Mouse (Mus musculus) cerebral cortex, adult 2 months (tissue): Measurements from ENCODE around the gene Wipf3.

Source experiments
- whole genome bisulfite sequencing: fragments of 180-500 bp; shearing (Covaris S2); methylation state at CpG from one replicate; pipeline ENCODE4 v1.1.7; 2018; 5-methylcytosine and 5-hydroxymethylcytosine counted together

The Wipf3 gene

DNA sequence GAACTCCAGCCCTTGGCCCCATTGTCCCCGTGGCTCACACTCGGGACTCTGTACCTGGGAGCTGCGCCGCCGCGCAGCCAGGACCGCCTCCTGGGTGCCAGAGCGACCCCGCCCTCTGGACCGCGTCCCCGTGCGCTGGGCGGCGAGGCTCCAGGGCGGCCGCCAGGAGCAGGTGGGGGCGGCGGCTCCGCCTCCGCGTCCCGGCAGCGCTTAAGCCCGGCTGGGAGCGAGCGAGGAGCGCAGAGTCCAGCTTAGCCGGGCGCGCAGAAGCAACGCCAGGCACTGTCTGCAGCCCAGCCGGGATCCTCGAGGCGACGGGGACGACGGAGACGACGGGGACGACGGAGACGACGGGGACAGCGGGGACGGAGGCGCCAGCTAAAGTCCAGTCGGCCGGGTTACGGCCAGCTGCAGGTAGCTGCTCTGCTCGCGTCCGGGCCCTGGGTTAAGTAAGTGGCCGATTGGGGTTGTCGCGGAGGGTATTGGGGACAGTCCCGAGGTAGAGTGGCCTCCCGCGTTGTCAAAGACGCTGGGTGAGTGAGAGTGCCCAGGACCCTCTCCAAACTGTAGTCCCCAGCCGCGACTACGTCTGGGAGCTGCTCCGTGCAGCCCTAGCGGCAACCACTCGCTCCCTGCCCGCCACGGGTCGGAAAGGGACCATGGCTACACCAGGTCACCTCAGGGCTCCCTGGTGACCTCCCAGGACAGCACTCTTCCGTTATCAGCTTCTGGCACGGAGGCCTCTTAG is at the start of gene Wipf3:
Gene Wipf3, plus strand, starts transcription at position 157 of the 748 bp plus-strand sequence.
- under 1% methylated on average over 69 of the region's 71 CpGs for WGBS

DNA sequence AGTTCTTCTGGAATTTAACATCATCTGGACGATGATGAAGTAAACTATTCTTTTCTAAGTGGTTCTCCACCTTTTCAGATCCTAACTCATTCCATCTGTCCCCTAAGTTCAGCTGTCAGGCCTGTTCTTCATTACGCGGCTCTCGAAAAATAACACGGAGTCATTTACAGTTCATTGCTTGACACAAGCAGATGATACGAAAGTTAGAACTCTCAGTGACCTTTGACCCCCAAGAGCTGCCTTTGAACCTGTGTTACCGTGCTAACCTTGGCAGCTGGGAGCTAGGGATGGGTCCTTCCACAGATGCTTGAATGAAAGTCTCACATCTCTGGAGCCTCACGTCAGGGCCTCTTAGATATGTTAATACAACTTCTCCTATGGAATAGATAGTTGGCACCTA is 46.8 kb upstream of the Wipf3 start:
- 88% methylated on average over 8 of the region's 8 CpGs for WGBS

DNA sequence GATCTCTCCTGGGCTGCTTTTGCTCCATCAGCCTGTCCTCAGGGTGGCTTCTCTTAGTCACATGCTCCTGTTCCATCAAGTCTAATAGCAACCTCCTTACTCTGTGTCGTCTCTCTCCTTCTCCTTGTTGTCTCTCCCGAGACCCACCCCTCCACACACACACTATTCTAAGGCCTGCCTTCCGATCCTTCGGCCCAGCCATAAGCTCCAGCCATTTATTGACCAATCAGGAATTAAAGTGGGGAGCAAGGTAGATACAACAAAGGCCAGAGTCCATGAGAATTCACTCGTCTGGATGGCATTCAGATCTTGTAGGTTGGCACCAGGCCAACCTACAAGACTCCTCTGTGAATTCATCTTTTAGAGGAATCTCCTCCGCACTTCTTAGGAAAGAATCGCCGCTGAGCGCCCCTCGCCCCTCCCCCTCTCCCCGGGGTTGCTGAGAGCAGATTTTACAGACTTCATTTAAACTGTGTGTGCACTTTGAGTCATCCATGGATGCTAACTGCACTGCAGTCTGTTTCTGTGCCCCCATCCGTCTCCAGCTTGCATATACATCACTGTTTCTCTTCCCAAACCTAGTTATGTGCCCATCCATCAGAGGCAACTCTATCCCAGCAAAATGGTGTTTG is 45.4 kb upstream of the Wipf3 start:
- 50% methylated on average over 12 of the region's 12 CpGs for WGBS

DNA sequence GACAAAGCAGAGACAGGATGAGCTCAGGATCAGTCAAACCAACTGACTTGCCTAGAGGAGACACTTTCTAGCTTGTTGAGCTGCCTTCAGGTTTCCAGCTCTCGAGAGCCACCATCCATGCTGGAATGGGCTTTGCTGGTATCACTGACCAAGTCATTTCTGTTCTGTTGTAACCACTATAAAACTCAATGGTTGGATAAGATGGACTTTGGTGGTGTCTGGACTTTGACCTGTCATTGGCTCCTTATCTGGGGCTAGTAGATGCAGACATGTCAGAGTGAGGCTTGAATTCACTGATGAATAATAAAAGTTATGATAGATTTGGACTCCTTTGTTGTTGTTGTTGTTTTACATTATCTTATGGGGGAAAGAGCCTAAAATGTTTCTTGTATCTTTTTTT is 44.6 kb upstream of the Wipf3 start:
- 100% methylated on average over 1 of the region's 1 CpGs for WGBS

- 47% methylated on average over 4 of the region's 4 CpGs for WGBS
These were observed 43.0 kb upstream of the Wipf3 start for GRCm38 (mm10) chr6:54386429-54386828.

DNA sequence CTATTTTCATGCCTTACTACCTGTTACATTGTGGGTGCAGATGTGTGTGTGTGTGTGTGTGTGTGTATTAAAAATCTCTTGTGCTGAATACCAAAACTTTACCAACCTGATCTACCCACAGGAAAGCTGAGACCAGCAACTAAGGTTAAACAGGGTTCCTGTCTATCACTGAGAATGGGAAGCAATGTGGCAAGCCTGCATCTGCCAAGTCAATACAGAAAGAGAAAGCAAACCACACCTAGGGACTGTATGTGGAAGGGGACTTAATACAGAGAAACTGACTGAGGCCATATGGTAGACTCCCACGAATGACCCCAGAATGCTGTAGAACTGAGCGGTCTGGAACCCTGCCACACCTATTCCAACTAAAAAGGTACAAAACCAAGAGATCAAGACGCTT is 42.4 kb upstream of the Wipf3 start:
- 80% methylated on average over 3 of the region's 3 CpGs for WGBS

DNA sequence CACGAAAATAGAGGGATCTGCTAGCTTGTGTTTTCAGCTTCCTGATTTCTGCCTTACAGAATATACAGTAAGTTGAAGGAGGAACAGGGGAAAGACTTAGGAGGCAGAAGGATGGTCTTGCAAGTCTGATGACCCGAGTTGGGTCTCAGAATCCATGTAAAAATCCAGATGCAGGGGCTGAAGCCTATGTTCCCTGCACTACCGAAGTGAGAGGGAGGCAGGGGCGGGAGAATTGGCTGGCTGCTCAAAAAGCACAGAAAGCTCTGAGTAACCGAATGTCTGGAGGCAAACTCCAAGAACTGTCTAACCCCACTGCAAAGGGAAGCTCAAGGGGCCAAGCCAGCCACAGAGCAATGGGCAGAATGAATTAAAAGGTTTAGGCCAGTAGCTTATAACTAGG is 41.7 kb upstream of the Wipf3 start:
- WGBS: 27% methylated on average over 5 of the region's 5 CpGs

- 79% methylated on average over 7 of the region's 7 CpGs for WGBS
These were observed 40.6 kb upstream of the Wipf3 start for GRCm38 (mm10) chr6:54388690-54389275.

- WGBS: 2% methylated on average over 3 of the region's 3 CpGs
These were observed 37.6 kb upstream of the Wipf3 start for GRCm38 (mm10) chr6:54391765-54392164.

DNA sequence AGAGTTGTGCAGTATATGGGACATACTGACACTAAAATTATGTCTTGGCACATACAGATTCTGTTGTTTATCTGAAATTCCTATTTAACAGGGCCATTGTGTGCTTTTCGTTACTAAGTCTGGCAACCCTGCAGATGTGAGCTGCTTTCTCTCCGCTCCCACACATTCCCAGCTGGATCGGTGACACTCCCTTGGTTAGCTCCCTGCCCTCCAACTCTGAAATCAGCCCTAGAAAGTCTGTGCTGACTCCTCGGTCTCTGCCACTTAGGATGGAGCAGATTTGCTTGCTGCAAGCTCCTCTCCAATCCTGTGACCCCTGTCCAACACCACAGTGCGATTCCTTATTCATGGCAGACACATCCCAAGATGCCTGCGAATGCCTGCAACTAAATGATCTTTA is 35.5 kb upstream of the Wipf3 start:
- 68% methylated on average over 6 of the region's 6 CpGs for WGBS

GRCm38 (mm10) chr6:54399194-54399923 is 30.0 kb upstream of the Wipf3 start:
- 31% methylated on average over 11 of the region's 11 CpGs for WGBS

GRCm38 (mm10) chr6:54401503-54401902 is 27.9 kb upstream of the Wipf3 start:
- 62% methylated on average over 2 of the region's 2 CpGs for WGBS

DNA sequence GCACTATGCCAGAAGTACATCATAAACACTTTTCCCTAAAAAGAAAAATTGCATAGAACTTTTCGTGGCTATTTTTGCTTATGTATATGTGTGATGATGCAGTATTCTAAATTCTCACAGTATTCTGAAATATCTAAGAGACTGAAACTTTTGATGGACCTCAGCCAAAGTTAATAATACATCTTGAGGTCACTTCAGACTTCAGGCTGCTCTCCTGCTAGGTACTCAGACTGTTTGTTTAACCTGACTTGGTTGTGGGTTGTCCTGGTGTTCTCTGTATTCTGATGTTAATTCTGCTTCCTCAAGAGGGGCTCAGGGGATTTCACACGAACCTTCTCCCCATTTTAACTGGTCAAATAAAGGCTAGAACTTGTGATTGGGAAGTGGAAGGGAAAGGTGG is 24.5 kb upstream of the Wipf3 start:
- WGBS: 42% methylated on average over 2 of the region's 2 CpGs

DNA sequence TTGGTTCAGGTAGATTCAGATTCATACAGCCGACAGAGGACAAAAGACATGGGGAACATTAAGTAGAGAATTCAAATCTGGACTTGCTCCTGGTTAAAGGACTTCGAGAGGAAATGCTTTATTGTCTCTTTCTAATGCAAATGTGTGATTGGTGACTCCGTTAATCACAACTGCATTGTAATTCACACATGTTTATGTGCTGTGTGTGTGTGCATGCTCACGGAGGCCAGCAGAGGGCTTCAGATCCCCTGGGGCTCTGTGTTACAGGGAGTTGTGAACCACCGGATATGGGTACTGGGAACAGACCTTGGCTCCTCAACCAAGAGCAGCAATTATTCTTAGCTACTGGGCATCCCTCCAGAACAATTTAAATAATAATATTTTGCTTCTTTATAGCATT is 23.3 kb upstream of the Wipf3 start:
- 88% methylated on average over 5 of the region's 5 CpGs for WGBS

DNA sequence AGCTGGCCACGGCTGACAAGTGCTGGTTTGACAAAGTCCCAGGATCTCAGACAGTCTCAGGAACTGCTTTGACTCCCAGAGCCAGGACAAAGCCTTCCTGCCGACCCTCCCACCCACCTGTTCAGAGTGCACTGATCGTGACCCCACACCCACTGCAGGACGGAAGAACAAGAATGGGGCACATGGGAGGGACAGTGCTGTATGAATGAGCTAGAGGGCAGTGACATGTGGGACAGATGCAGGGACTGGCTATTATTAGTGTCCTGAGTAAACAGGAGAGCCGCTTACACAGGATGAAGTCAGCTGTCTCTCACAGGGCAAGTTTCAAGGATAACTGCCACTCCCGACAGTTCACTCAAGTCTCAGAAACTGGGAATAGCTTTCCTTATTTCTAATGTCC is 20.1 kb upstream of the Wipf3 start:
- 61% methylated on average over 6 of the region's 6 CpGs for WGBS

GRCm38 (mm10) chr6:54410451-54410850 is 19.0 kb upstream of the Wipf3 start:
- 90% methylated on average over 4 of the region's 4 CpGs for WGBS

- 65% methylated on average over 8 of the region's 8 CpGs for whole genome bisulfite sequencing
These were observed 17.8 kb upstream of the Wipf3 start for GRCm38 (mm10) chr6:54411591-54411990.

- 51% methylated on average over 7 of the region's 7 CpGs for WGBS
These were observed 16.5 kb upstream of the Wipf3 start for GRCm38 (mm10) chr6:54412879-54413278.

DNA sequence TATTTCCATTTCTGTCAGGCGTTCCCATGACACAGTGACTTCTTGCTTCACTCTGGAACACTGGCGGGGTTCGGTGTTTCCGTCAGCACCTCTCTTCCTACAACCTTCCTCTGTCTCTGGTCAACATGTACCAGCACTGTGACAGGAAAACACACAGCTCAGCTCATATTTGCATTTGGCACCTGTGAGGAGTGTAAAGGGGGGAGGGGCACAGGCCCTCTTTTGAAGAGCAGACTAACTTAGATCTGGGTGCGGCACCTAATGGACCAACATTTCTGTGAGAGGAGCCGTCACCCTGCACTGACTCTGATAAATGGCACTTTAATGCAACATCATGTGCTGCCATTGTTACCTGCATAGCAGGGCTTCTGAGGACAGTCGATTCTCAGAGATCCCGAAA is 4.2 kb upstream of the Wipf3 start:
- 75% methylated on average over 8 of the region's 8 CpGs for WGBS

GRCm38 (mm10) chr6:54428850-54429446 is 455 bp upstream of the Wipf3 start:
- 7% methylated on average over 14 of the region's 14 CpGs for WGBS

DNA sequence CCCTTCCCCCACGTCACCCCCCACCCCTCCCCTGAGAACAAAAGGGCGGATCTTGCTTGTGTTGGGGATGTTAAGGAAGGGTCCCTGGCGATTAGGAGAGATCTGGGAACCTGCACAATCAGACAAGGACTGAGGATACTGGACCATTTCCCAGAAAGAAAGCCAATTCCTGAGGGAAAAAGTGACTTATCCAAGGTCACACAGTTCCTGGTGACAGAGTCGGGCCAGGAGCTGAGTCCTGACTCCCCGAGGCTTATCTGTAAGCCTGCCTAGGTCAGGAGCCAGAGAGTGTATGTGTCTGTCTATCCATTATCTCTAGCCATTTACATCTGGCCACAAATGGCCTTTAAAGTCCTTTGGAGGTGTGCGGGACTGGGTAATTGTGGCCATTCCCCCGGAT is 818 bp downstream of the Wipf3 start:
- 37% methylated on average over 7 of the region's 7 CpGs for WGBS

GRCm38 (mm10) chr6:54431761-54432160 is 2.4 kb downstream of the Wipf3 start:
- WGBS: 35% methylated on average over 10 of the region's 10 CpGs
